Mouse (Mus musculus): ENCODE results near the gene Ndufb2. TPM values are rescaled to one million over a fixed set of nuclear protein-coding genes. Genes with fewer than 3 reads are reported as not detected.

Gene Ndufb2
- polyA plus RNA-seq (2021; fragmentation: Nextera tagmentation): 817 and 903 TPM in 2 replicates
- long read RNA-seq, experiment 1, full-length matches to known transcripts: 286 of 322 reads
- long read RNA-seq, experiment 1, partial matches to known transcripts: 0 of 322 reads
- long read RNA-seq, experiment 1, other reads (novel, unspliced or antisense): 36 of 322 reads
- long read RNA-seq, experiment 2, full-length matches to known transcripts: 62 of 193 reads
- long read RNA-seq, experiment 2, partial matches to known transcripts: 0 of 193 reads
- long read RNA-seq, experiment 2, other reads (novel, unspliced or antisense): 131 of 193 reads

DNA sequence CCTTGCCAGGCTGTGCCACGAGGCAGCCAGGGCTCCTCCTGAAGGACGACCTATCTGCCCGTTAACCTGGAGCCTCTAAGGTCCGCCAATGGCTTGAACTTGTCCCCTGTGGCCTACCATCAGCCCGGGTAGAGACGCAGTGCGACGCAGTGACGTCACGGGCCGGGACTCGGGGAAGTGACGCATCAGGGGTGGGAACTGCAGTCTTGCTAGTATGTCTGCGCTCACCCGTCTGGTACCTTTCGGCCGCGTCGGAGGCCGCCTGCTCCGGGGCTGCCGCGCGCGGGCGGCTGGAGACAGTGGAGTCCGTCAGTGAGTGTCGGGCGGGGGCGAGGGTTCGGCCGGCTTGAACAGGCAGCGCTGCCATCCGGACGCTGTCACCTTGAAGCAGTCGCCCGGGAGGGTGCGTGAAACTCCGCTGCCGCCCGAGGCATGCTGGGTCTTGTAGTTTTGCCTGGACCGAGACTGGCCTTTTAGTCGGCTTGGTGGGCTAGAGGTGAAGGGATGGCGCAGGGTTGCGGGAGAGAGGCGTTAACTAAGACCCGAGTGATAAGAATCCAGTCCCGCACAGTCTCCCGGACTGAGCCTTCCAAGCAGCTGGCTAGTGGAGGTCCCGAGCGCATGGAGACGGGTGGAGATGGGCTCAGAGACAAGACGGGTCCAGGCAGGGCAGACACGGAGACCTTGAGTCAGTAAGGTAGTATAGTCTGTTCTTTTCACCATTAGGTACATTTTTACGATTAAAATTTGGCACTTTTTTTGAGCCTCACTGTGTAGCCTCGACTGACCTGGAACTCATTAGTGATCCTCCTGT is at the start of gene Ndufb2:
Ndufb2 (plus strand) TSS at position 174 of the 814 bp plus-strand sequence.

DNA sequence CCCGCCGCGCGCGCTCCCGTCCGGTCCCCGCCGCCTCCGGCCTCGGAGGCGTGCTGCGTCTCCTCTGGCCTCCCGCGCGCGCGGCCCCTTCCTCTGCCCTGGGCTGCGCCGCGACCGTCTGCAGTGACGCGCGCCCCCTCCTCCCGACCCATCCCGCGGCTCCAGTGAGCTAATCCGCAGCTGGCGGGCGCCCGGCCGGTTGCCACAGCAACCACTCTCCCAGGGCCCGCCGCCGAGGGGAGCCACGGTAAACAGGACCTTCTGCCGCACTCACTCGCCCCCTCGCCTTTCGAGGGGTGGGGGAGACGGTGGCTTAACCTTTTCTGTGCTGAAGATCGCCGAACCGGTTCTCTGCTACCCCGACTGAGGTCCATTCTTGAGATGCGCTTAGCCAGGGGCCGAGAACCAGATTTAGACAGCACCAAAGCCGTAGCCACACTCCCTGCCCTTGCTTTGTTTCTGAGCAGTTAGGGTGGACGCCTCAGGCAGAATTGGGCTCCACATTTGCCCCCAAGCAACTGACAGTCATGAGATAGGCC is 34.6 kb upstream of the Ndufb2 start, which contains the start of gene Dennd2a:
Dennd2a (minus strand) TSS at position 145 of the 539 bp plus-strand sequence.

GRCm38 (mm10) chr6:39573791-39574554 is 18.4 kb upstream of the Ndufb2 start, which contains the start of gene Adck2:
TSS of gene Adck2 (plus strand) at chr6:39573873.

GRCm38 (mm10) chr6:39585517-39585916 is 6.9 kb upstream of the Ndufb2 start, which contains the start of gene Gm42420:
TSS of gene Gm42420 (plus strand) at chr6:39585753.

Other genes with a start within 250 kb of the Ndufb2 start
- gene Slc37a3, start 214.9 kb upstream of the Ndufb2 start, polyA plus RNA-seq (2021; fragmentation: Nextera tagmentation): 18.1 and 18.4 TPM in 2 replicates
- gene Rab19, start 211.4 kb upstream of the Ndufb2 start, polyA plus RNA-seq (2021; fragmentation: Nextera tagmentation): 0.20 and 0.28 TPM in 2 replicates
- 66.2 and 73.4 TPM in 2 replicates for gene Mkrn1, start 172.1 kb upstream of the Ndufb2 start, polyA plus RNA-seq (2021; fragmentation: Nextera tagmentation)
- 2.4 and 2.8 TPM in 2 replicates for gene Dennd2a, start 34.7 kb upstream of the Ndufb2 start, polyA plus RNA-seq (2021; fragmentation: Nextera tagmentation)
- gene Adck2, start 18.7 kb upstream of the Ndufb2 start, polyA plus RNA-seq (2021; fragmentation: Nextera tagmentation): 16.5 and 17.3 TPM in 2 replicates
- gene Gm42420, start 6.8 kb upstream of the Ndufb2 start, polyA plus RNA-seq (2021; fragmentation: Nextera tagmentation): 1.6 TPM in 1 of 2 replicates, not detected in the other
- gene Braf, start 132.9 kb downstream of the Ndufb2 start, polyA plus RNA-seq (2021; fragmentation: Nextera tagmentation): 17.2 and 27.1 TPM in 2 replicates
- 515 and 572 TPM in 2 replicates for gene Mrps33, start 218.4 kb downstream of the Ndufb2 start, polyA plus RNA-seq (2021; fragmentation: Nextera tagmentation)